Mouse (Mus musculus): ENCODE data around the gene Sema7a. TPM values are rescaled to one million over a fixed set of nuclear protein-coding genes. Genes with fewer than 3 reads are reported as not detected.

Sema7a gene
- polyA plus RNA-seq, 1 experiment from 2014 or later, result 0.19 TPM

GRCm38 (mm10) chr9:57935683-57936437 is 4.1 kb upstream of the Sema7a start:
- H3K36me3 ChIP-seq (ENCODE audit: control insufficient read depth, insufficient read depth, low read length), result no peaks in the 10 kb centered on the region
- 36% methylated on average over 6 of the region's 6 CpGs for WGBS
- H3K4me3 ChIP-seq (ENCODE audit: low read depth, low read length), result no peak overlapping the region
- H3K9ac ChIP-seq (ENCODE audit: low read depth, low read length), result no peak overlapping the region
- ATAC-seq (replicated peaks; ENCODE audit: low FRiP score) (no peak), DNase-seq (ENCODE audit: low spot score) (no peak)
- peaks cover 34% of the 10 kb centered on the region for H3K27me3 ChIP-seq (replicated peaks; ENCODE audit: control insufficient read depth, insufficient read depth, low read length)
- no peaks in the 10 kb centered on the region for H3K9me3 ChIP-seq (ENCODE audit: control insufficient read depth, low read length)
- H3K4me1 ChIP-seq (replicated peaks; ENCODE audit: control insufficient read depth, insufficient read depth, low read length), result peaks cover 3% of the 10 kb centered on the region
- H3K4me2 ChIP-seq, result no peak overlapping the region
- H3K27ac ChIP-seq (ENCODE audit: low read depth, low read length), result no peak overlapping the region

GRCm38 (mm10) chr9:57937171-57937570 is 2.7 kb upstream of the Sema7a start:
- Histone ChIP-seq H3K4me2 (no peak overlapping the region), H3K36me3 (ENCODE audit: control insufficient read depth, insufficient read depth, low read length) (no peaks in the 10 kb centered on the region), H3K4me3 (ENCODE audit: low read depth, low read length) (no peak overlapping the region), H3K9me3 (ENCODE audit: control insufficient read depth, low read length) (no peaks in the 10 kb centered on the region), H3K9ac (ENCODE audit: low read depth, low read length) (no peak overlapping the region), H3K27me3 (replicated peaks; ENCODE audit: control insufficient read depth, insufficient read depth, low read length) (peaks cover 47% of the 10 kb centered on the region), H3K4me1 (replicated peaks; ENCODE audit: control insufficient read depth, insufficient read depth, low read length) (peaks cover 4% of the 10 kb centered on the region), H3K27ac (ENCODE audit: low read depth, low read length) (no peak overlapping the region)
- 82% methylated on average over 4 of the region's 4 CpGs for WGBS
- no peak for ATAC-seq (replicated peaks; ENCODE audit: low FRiP score)
- no peak for DNase-seq (ENCODE audit: low spot score)

- WGBS, result 51% methylated on average over 6 of the region's 6 CpGs
- ATAC-seq (replicated peaks; ENCODE audit: low FRiP score), result no peak
- H3K4me3 ChIP-seq (ENCODE audit: low read depth, low read length), result no peak overlapping the region
- peaks cover 4% of the 10 kb centered on the region for H3K4me1 ChIP-seq (replicated peaks; ENCODE audit: control insufficient read depth, insufficient read depth, low read length)
- no peak for DNase-seq (ENCODE audit: low spot score)
- H3K36me3 ChIP-seq (ENCODE audit: control insufficient read depth, insufficient read depth, low read length), result no peaks in the 10 kb centered on the region
- H3K9ac ChIP-seq (ENCODE audit: low read depth, low read length), result no peak overlapping the region
- no peak overlapping the region for H3K4me2 ChIP-seq
- H3K27ac ChIP-seq (ENCODE audit: low read depth, low read length), result no peak overlapping the region
- peaks cover 52% of the 10 kb centered on the region for H3K27me3 ChIP-seq (replicated peaks; ENCODE audit: control insufficient read depth, insufficient read depth, low read length)
- no peaks in the 10 kb centered on the region for H3K9me3 ChIP-seq (ENCODE audit: control insufficient read depth, low read length)
Observed at GRCm38 (mm10) chr9:57937651-57938050, 2.3 kb upstream of the Sema7a start.

GRCm38 (mm10) chr9:57938225-57939055 is 1.5 kb upstream of the Sema7a start:
- peaks cover 4% of the 10 kb centered on the region for H3K4me1 ChIP-seq (replicated peaks; ENCODE audit: control insufficient read depth, insufficient read depth, low read length)
- no peak overlapping the region for H3K4me2 ChIP-seq
- DNase-seq (ENCODE audit: low spot score) (no peak), ATAC-seq (replicated peaks; ENCODE audit: low FRiP score) (no peak)
- H3K27ac ChIP-seq (ENCODE audit: low read depth, low read length), result no peak overlapping the region
- no peaks in the 10 kb centered on the region for H3K9me3 ChIP-seq (ENCODE audit: control insufficient read depth, low read length)
- H3K4me3 ChIP-seq (ENCODE audit: low read depth, low read length), result no peak overlapping the region
- no peaks in the 10 kb centered on the region for H3K36me3 ChIP-seq (ENCODE audit: control insufficient read depth, insufficient read depth, low read length)
- H3K27me3 ChIP-seq (replicated peaks; ENCODE audit: control insufficient read depth, insufficient read depth, low read length), result peaks cover 60% of the 10 kb centered on the region
- WGBS, result 69% methylated on average over 5 of the region's 5 CpGs
- no peak overlapping the region for H3K9ac ChIP-seq (ENCODE audit: low read depth, low read length)

GRCm38 (mm10) chr9:57940349-57940794 is 460 bp downstream of the Sema7a start:
- Histone ChIP-seq H3K9ac (ENCODE audit: low read depth, low read length) (0 out of 2 replicates have a peak overlapping the region, but pooled peaks have one; percentile 10), H3K4me2 (peak overlapping the region; percentile 94), H3K27me3 (replicated peaks; ENCODE audit: control insufficient read depth, insufficient read depth, low read length) (peaks cover 67% of the 10 kb centered on the region), H3K27ac (ENCODE audit: low read depth, low read length) (no peak overlapping the region), H3K4me1 (replicated peaks; ENCODE audit: control insufficient read depth, insufficient read depth, low read length) (peaks cover 4% of the 10 kb centered on the region), H3K9me3 (ENCODE audit: control insufficient read depth, low read length) (no peaks in the 10 kb centered on the region), H3K36me3 (ENCODE audit: control insufficient read depth, insufficient read depth, low read length) (no peaks in the 10 kb centered on the region), H3K4me3 (ENCODE audit: low read depth, low read length) (peak overlapping the region; percentile 65)
- no peak for ATAC-seq (replicated peaks; ENCODE audit: low FRiP score)
- WGBS, result 1% methylated on average over 43 of the region's 44 CpGs
- DNase-seq (ENCODE audit: low spot score), result peak; percentile 64

- DNase-seq (ENCODE audit: low spot score) (no peak), ATAC-seq (replicated peaks; ENCODE audit: low FRiP score) (no peak)
- peaks cover 4% of the 10 kb centered on the region for H3K4me1 ChIP-seq (replicated peaks; ENCODE audit: control insufficient read depth, insufficient read depth, low read length)
- peak overlapping the region; percentile 65 for H3K4me3 ChIP-seq (ENCODE audit: low read depth, low read length)
- H3K36me3 ChIP-seq (ENCODE audit: control insufficient read depth, insufficient read depth, low read length), result no peaks in the 10 kb centered on the region
- no peaks in the 10 kb centered on the region for H3K9me3 ChIP-seq (ENCODE audit: control insufficient read depth, low read length)
- 9% methylated on average over 28 of the region's 28 CpGs for WGBS
- no peak overlapping the region for H3K27ac ChIP-seq (ENCODE audit: low read depth, low read length)
- H3K27me3 ChIP-seq (replicated peaks; ENCODE audit: control insufficient read depth, insufficient read depth, low read length), result peaks cover 67% of the 10 kb centered on the region
- no peak overlapping the region for H3K9ac ChIP-seq (ENCODE audit: low read depth, low read length)
- H3K4me2 ChIP-seq, result peak overlapping the region; percentile 94
Observed at GRCm38 (mm10) chr9:57940861-57941638, 1.1 kb downstream of the Sema7a start.

- no peak for ATAC-seq (replicated peaks; ENCODE audit: low FRiP score)
- peaks cover 67% of the 10 kb centered on the region for H3K27me3 ChIP-seq (replicated peaks; ENCODE audit: control insufficient read depth, insufficient read depth, low read length)
- no peak overlapping the region for H3K4me3 ChIP-seq (ENCODE audit: low read depth, low read length)
- no peaks in the 10 kb centered on the region for H3K36me3 ChIP-seq (ENCODE audit: control insufficient read depth, insufficient read depth, low read length)
- H3K9ac ChIP-seq (ENCODE audit: low read depth, low read length), result no peak overlapping the region
- H3K4me1 ChIP-seq (replicated peaks; ENCODE audit: control insufficient read depth, insufficient read depth, low read length), result peaks cover 4% of the 10 kb centered on the region
- no peak overlapping the region for H3K4me2 ChIP-seq
- H3K9me3 ChIP-seq (ENCODE audit: control insufficient read depth, low read length), result no peaks in the 10 kb centered on the region
- H3K27ac ChIP-seq (ENCODE audit: low read depth, low read length), result no peak overlapping the region
- WGBS, result 52% methylated on average over 2 of the region's 2 CpGs
- DNase-seq (ENCODE audit: low spot score), result no peak
Observed at GRCm38 (mm10) chr9:57942039-57942438, 2.1 kb downstream of the Sema7a start.

- no peak overlapping the region for H3K4me2 ChIP-seq
- WGBS, result 17% methylated on average over 2 of the region's 2 CpGs
Observed at GRCm38 (mm10) chr9:57943067-57943466, 3.2 kb downstream of the Sema7a start.

More at GRCm38 (mm10) chr9:57943067-57943466, 3.2 kb downstream of the Sema7a start:
- Histone ChIP-seq H3K4me3 (ENCODE audit: low read depth, low read length) (no peak overlapping the region), H3K27me3 (replicated peaks; ENCODE audit: control insufficient read depth, insufficient read depth, low read length) (peaks cover 62% of the 10 kb centered on the region), H3K9ac (ENCODE audit: low read depth, low read length) (no peak overlapping the region), H3K9me3 (ENCODE audit: control insufficient read depth, low read length) (no peaks in the 10 kb centered on the region), H3K4me1 (replicated peaks; ENCODE audit: control insufficient read depth, insufficient read depth, low read length) (peaks cover 4% of the 10 kb centered on the region), H3K36me3 (ENCODE audit: control insufficient read depth, insufficient read depth, low read length) (no peaks in the 10 kb centered on the region), H3K27ac (ENCODE audit: low read depth, low read length) (no peak overlapping the region)
- no peak for DNase-seq (ENCODE audit: low spot score)
- no peak for ATAC-seq (replicated peaks; ENCODE audit: low FRiP score)

Data from liver, embryonic 11.5 days (tissue).